Mouse (Mus musculus): ENCODE results near the gene Pbld2.
A peak's percentile ranks its signal among the peaks of the same experiment; 100 is the strongest.

The Pbld2 gene

GRCm38 (mm10) chr10:63023749-63024579 is at the start of gene Pbld2, which contains the start of gene Hnrnph3:
Gene Pbld2, plus strand, starts transcription at chr10:63024315.
Gene Hnrnph3, minus strand, starts transcription at chr10:63024217.
- peak; percentile 100 for DNase-seq (ENCODE audit: extremely low spot score, low spot score)

- DNase-seq (ENCODE audit: extremely low spot score, low spot score), result no peak
These were observed 44.5 kb upstream of the Pbld2 start for GRCm38 (mm10) chr10:62979667-62980038.

- peak; percentile 88 for DNase-seq (ENCODE audit: extremely low spot score, low spot score)
These were observed 43.8 kb upstream of the Pbld2 start, which contains the start of gene Rufy2 for GRCm38 (mm10) chr10:62980039-62980954. Gene Rufy2, plus strand, starts transcription at chr10:62980223.

DNA sequence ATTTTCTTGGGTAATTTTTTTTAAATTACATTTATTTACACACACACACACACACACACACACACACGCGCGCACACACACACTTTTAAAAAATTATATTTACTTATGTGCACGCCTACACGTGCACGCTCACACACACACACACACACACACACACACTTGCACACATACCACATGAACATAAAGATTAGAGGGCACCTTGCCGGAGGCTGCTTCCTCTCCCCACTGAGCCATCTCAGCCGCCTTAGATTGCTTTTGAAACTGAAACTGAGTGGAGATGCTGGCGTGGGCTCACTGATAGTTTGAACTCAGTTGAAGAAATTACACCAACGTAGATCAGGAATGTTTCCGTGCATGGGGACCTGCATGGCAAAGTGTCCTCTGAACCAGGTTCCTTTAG is 40.0 kb upstream of the Pbld2 start:
- no peak for DNase-seq (ENCODE audit: extremely low spot score, low spot score)

DNA sequence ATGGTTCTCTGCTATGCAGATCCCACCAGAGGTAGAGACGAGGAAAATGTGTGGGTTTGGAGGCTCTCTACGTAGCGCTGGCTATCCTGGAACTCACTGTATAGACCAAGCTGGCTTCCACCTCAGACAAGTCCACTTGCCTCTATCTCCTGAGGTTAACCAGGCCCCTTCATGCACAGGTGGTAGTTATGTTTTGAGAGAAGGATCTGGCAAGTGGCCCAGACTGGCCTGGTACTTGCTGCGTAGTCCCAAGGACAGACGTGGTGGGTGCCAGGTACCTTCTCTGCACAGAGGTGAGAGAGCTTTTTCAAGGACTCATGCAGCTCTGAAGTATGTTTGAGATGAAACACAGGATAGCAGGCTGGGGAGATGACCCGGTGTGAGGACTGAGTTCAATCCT is 39.6 kb upstream of the Pbld2 start:
- DNase-seq (ENCODE audit: extremely low spot score, low spot score), result no peak

- DNase-seq (ENCODE audit: extremely low spot score, low spot score), result peak; percentile 53
These were observed 36.8 kb upstream of the Pbld2 start for GRCm38 (mm10) chr10:62987341-62987740.

GRCm38 (mm10) chr10:62990636-62991035 is 33.5 kb upstream of the Pbld2 start:
- no peak for DNase-seq (ENCODE audit: extremely low spot score, low spot score)

DNA sequence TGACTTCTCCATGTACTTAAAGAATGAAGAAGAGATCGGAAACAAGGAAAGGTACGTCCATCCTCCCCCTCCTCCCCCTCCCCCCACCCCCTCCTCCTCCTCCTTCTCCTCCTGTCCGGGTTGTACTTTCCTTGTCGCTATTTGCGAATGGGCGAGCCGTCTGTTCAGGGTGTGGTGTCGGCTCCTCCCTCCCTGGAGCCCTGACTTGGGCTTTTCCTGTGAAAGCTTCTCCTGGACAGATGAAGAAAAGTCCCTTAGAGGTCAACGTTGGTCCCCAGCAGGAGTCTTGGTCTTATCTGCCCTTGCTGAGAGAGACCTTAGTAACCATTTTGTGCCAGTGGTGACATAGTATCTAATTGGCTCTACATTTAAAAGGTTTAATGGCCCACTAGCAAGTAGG is 30.1 kb upstream of the Pbld2 start:
- no peak for DNase-seq (ENCODE audit: extremely low spot score, low spot score)

- DNase-seq (ENCODE audit: extremely low spot score, low spot score), result no peak
These were observed 23.5 kb upstream of the Pbld2 start for GRCm38 (mm10) chr10:63000584-63000983.

DNA sequence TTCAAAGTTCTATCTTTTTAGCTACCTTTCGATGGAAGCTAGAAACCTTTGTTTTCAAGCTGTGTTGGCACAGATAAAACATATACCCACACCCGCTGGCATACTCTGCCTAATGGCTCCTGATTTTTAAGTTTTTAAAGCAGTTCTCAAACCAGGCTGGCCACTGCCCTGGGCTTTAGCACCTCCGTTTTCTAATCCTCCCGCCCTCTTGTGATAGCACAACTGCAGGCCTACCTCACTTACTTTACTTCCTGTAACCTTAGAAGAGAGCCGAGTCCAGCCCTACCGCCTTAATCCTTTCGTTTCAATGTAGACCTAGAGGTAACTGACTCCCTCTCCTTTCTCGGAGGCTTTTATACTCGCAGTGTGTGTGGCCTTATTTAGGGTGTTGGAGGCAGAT is 20.9 kb upstream of the Pbld2 start:
- no peak for DNase-seq (ENCODE audit: extremely low spot score, low spot score)

DNA sequence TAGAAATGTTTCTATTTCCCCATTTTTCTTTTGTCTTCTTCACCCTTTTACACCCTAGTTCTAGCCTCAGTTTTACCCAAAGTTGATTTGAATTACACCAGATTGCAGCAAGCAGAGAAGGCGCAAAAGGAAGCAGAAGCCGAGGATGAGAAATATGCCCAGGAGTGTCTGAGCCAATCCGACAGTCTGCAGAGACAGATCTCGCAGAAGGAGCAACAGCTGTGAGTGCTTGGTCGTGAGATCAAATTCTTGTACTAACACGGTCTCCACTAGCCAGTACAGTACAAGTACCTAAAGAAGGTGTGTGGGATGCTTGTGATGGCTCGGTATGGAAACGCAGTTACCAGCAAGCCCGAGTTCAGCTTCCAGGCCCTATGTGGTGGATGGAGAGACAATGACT is 19.6 kb upstream of the Pbld2 start:
- DNase-seq (ENCODE audit: extremely low spot score, low spot score), result no peak

- DNase-seq (ENCODE audit: extremely low spot score, low spot score), result no peak
These were observed 15.9 kb upstream of the Pbld2 start for GRCm38 (mm10) chr10:63008193-63008592.

- no peak for DNase-seq (ENCODE audit: extremely low spot score, low spot score)
These were observed 13.8 kb upstream of the Pbld2 start for GRCm38 (mm10) chr10:63010268-63010667.

DNA sequence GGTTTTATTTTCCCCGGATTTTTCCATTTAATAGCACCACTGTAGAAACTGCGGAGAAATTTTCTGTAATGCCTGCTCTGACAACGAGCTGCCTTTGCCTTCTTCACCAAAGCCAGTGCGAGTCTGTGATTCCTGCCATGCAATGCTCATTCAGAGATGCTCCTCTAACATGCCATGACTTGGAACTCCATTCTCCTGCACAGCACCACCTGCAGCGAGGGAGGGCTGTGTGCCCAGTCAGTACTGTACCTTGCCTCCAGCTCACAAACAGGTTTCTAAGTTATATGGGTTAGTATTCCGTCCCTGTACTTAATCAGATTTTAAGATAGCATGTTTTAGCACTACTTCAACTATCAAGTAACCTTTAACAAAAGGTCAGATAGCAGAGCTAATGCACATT is 12.6 kb upstream of the Pbld2 start:
- DNase-seq (ENCODE audit: extremely low spot score, low spot score), result no peak

DNA sequence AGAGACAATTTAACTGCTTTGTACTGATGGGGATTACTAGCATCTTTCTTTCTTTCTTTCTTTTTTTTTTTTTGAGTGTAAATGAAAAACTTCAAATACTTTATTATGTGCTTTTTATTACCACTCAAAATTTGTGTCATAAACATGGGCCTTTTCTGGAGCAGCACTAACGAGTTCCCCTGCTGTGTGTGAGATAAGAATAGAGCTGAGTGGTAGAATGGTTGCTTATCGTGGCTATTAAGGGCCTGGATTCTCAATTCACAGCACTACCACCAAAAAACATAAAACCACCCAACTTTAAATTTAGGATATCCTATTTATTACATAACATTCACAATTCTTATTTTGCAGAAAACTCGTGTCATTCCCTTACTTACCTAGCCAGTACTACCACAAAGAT is 10.6 kb upstream of the Pbld2 start:
- no peak for DNase-seq (ENCODE audit: extremely low spot score, low spot score)

DNA sequence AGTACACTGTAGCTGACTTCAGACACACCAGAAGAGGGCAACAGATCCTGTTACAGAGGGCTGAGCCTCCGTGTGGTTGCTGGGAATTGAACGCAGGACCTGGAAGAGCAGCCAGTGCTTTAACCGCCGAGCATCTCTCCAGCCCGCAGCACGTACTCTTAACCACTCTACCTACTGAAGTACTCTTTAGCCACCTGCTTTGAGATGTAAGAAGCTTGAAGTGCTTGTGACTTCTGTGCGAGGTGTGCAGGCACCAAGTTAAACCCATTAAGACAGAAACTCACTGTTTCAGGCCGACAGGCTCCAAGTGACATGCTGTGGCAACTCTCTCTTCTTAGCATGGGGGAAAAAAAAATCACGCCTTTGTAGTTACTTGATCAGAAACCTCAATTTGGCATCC is 9.9 kb upstream of the Pbld2 start:
- DNase-seq (ENCODE audit: extremely low spot score, low spot score), result no peak

DNA sequence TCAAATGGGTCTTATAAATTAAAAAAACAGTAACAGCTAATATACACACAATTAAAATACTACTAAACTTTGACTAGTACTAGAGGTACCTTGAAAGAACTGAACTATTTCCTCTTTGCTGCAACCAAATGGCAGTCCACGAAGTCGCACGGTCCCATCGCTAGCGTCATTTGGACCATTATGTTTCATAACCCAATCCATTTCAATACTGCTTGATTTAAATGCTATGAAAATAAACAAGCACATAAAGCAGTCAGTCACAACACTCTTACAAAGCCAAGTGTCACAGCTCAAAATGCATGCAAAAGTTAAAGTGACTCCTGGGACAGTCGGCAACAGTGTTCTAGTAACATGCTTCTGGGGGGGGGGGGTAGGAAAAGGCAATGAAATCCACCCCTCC is 4.8 kb upstream of the Pbld2 start:
- DNase-seq (ENCODE audit: extremely low spot score, low spot score), result no peak

DNA sequence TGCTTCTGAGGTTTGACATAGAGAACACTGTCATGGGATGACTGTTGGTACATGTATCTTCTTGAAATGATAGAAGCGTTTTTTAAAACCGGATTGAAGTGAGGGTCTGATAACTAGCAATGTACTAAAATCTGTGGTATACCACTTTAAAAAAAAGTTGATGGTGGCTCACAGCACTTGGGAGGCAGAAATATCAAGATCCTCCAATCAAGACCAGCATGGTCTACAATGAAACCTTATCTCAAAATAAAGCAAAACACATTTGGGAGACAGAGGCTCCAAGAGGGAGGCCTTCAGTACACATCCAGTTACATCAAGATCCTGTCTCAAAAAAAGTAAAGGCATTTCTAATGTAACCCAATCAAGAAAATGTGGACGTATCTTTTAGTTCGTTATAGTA is 2.4 kb upstream of the Pbld2 start:
- DNase-seq (ENCODE audit: extremely low spot score, low spot score), result no peak

- no peak for DNase-seq (ENCODE audit: extremely low spot score, low spot score)
These were observed 1.5 kb upstream of the Pbld2 start for GRCm38 (mm10) chr10:63022541-63023120.

GRCm38 (mm10) chr10:63023121-63023748 is 880 bp upstream of the Pbld2 start:
- peak; percentile 85 for DNase-seq (ENCODE audit: extremely low spot score, low spot score)

GRCm38 (mm10) chr10:63024580-63024910 is 430 bp downstream of the Pbld2 start:
- peak; percentile 80 for DNase-seq (ENCODE audit: extremely low spot score, low spot score)

GRCm38 (mm10) chr10:63025016-63025415 is 901 bp downstream of the Pbld2 start:
- DNase-seq (ENCODE audit: extremely low spot score, low spot score), result no peak
